Mouse (Mus musculus) v-Abl transformed pro-B cells (cell line): ENCODE data around the gene Lrp6.

Source experiments
- in situ Hi-C, 2 experiments: fragments of 400-800 bp; cut with MboI; formaldehyde crosslinking; loops; one replicate each; pipeline ENCODE4 v1.15.1; 2025; ENCODE audit not compliant: unreplicated experiment in 2 of 2

The Lrp6 gene

GRCm38 (mm10) chr6:134443198-134443904, 123.4 kb downstream of the Lrp6 start:
- in situ Hi-C loops: loop anchor here in 1 of 2 experiments (25.0 kb wide), 1 partner anchor 694 kb away; no protein-coding TSS in a partner anchor

GRCm38 (mm10) chr6:134442219-134442618, 124.5 kb downstream of the Lrp6 start:
- in situ Hi-C loops: loop anchor here in 1 of 2 experiments (25.0 kb wide), 1 partner anchor 695 kb away; no protein-coding TSS in a partner anchor

- in situ Hi-C loops: loop anchor here in 1 of 2 experiments (25.0 kb wide), 1 partner anchor 696 kb away; no protein-coding TSS in a partner anchor
These were observed 125.0 kb downstream of the Lrp6 start for GRCm38 (mm10) chr6:134441716-134442115.

- in situ Hi-C loops: loop anchor here in 1 of 2 experiments (25.0 kb wide), 1 partner anchor 697 kb away; no protein-coding TSS in a partner anchor
These were observed 126.7 kb downstream of the Lrp6 start for GRCm38 (mm10) chr6:134440023-134440422.

GRCm38 (mm10) chr6:134439401-134440021, 127.3 kb downstream of the Lrp6 start:
- in situ Hi-C loops: loop anchor here in 1 of 2 experiments (25.0 kb wide), 1 partner anchor 698 kb away; no protein-coding TSS in a partner anchor

GRCm38 (mm10) chr6:134436955-134437354, 129.8 kb downstream of the Lrp6 start:
- in situ Hi-C loops: loop anchor here in 1 of 2 experiments (25.0 kb wide), 1 partner anchor 700 kb away; no protein-coding TSS in a partner anchor

GRCm38 (mm10) chr6:134434866-134435390, 131.8 kb downstream of the Lrp6 start:
- in situ Hi-C loops: loop anchor here in 1 of 2 experiments (25.0 kb wide), 1 partner anchor 702 kb away; no protein-coding TSS in a partner anchor

- in situ Hi-C loops: loop anchor here in 1 of 2 experiments (25.0 kb wide), 1 partner anchor 703 kb away; no protein-coding TSS in a partner anchor
These were observed 132.7 kb downstream of the Lrp6 start for GRCm38 (mm10) chr6:134434044-134434443.

- in situ Hi-C loops: loop anchor here in 1 of 2 experiments (25.0 kb wide), 1 partner anchor 704 kb away; no protein-coding TSS in a partner anchor
These were observed 133.5 kb downstream of the Lrp6 start for GRCm38 (mm10) chr6:134433281-134433680.

- in situ Hi-C loops: loop anchor here in 1 of 2 experiments (25.0 kb wide), 1 partner anchor 706 kb away; no protein-coding TSS in a partner anchor
These were observed 135.2 kb downstream of the Lrp6 start for GRCm38 (mm10) chr6:134431583-134431982.

- in situ Hi-C loops: loop anchor here in 1 of 2 experiments (25.0 kb wide), 1 partner anchor 707 kb away; no protein-coding TSS in a partner anchor
These were observed 136.5 kb downstream of the Lrp6 start for GRCm38 (mm10) chr6:134430161-134430799.

GRCm38 (mm10) chr6:134428455-134428854, 138.3 kb downstream of the Lrp6 start:
- in situ Hi-C loops: loop anchor here in 1 of 2 experiments (5.0 to 25.0 kb wide), 2 partner anchors 189 to 709 kb away; no protein-coding TSS in a partner anchor

- in situ Hi-C loops: loop anchor here in 1 of 2 experiments (5.0 to 25.0 kb wide), 2 partner anchors 190 to 710 kb away; no protein-coding TSS in a partner anchor
These were observed 139.6 kb downstream of the Lrp6 start for GRCm38 (mm10) chr6:134427165-134427564.

- in situ Hi-C loops: loop anchor here in 1 of 2 experiments (5.0 to 25.0 kb wide), 2 partner anchors 192 to 712 kb away; no protein-coding TSS in a partner anchor
These were observed 141.5 kb downstream of the Lrp6 start for GRCm38 (mm10) chr6:134425216-134425717.

- in situ Hi-C loops: loop anchor here in 1 of 2 experiments (5.0 kb wide), 1 partner anchor 195 kb away; no protein-coding TSS in a partner anchor
These were observed 144.8 kb downstream of the Lrp6 start for GRCm38 (mm10) chr6:134421921-134422320.

- in situ Hi-C loops: loop anchor here in 1 of 2 experiments (5.0 kb wide), 1 partner anchor 197 kb away; no protein-coding TSS in a partner anchor
These were observed 146.4 kb downstream of the Lrp6 start for GRCm38 (mm10) chr6:134420375-134420774.

- in situ Hi-C loops: no loop called here
These were observed 148.9 kb downstream of the Lrp6 start for GRCm38 (mm10) chr6:134417886-134418285.

- in situ Hi-C loops: no loop called here
These were observed 150.1 kb downstream of the Lrp6 start for GRCm38 (mm10) chr6:134416556-134417105.

- in situ Hi-C loops: no loop called here
These were observed 152.3 kb downstream of the Lrp6 start for GRCm38 (mm10) chr6:134414532-134414883.
